Mouse (Mus musculus) CD4-positive helper T cell, adult 2 months (primary cell): Measurements from ENCODE around the gene Qk.

Experiments used
- DNase-seq: peaks from one replicate; pipeline ENCODE4 v3.0.0-alpha.2; 2012; ENCODE audit warnings: low read depth, missing footprints, low spot score

Gene Qk

GRCm38 (mm10) chr17:10326596-10327045 is 7.0 kb upstream of the Qk start:
- DNase-seq: no peak

GRCm38 (mm10) chr17:10325921-10326320 is 6.3 kb upstream of the Qk start:
- no peak for DNase-seq

- no peak for DNase-seq
Measured at GRCm38 (mm10) chr17:10321754-10322153, 2.1 kb upstream of the Qk start.

GRCm38 (mm10) chr17:10321092-10321491 is 1.4 kb upstream of the Qk start:
- DNase-seq: no peak

- no peak for DNase-seq
Measured at GRCm38 (mm10) chr17:10320456-10320790, 769 bp upstream of the Qk start.

GRCm38 (mm10) chr17:10319431-10319684 is 296 bp downstream of the Qk start:
- DNase-seq: no peak

- DNase-seq: peak; percentile 87
Measured at GRCm38 (mm10) chr17:10318561-10319430, 858 bp downstream of the Qk start.

GRCm38 (mm10) chr17:10317981-10318551 is 1.6 kb downstream of the Qk start:
- peak; percentile 66 for DNase-seq

- DNase-seq: peak; percentile 33
Measured at GRCm38 (mm10) chr17:10317186-10317585, 2.5 kb downstream of the Qk start.

- no peak for DNase-seq
Measured at GRCm38 (mm10) chr17:10316446-10316845, 3.2 kb downstream of the Qk start.

GRCm38 (mm10) chr17:10310046-10310445 is 9.6 kb downstream of the Qk start:
- no peak for DNase-seq

- no peak for DNase-seq
Measured at GRCm38 (mm10) chr17:10309135-10309623, 10.5 kb downstream of the Qk start.

- no peak for DNase-seq
Measured at GRCm38 (mm10) chr17:10306424-10306823, 13.2 kb downstream of the Qk start.

- DNase-seq: no peak
Measured at GRCm38 (mm10) chr17:10304001-10304400, 15.7 kb downstream of the Qk start.

- peak; percentile 17 for DNase-seq
Measured at GRCm38 (mm10) chr17:10300968-10301795, 18.5 kb downstream of the Qk start.

- no peak for DNase-seq
Measured at GRCm38 (mm10) chr17:10299396-10299795, 20.3 kb downstream of the Qk start.

- no peak for DNase-seq
Measured at GRCm38 (mm10) chr17:10292520-10292919, 27.1 kb downstream of the Qk start.

- DNase-seq: no peak
Measured at GRCm38 (mm10) chr17:10284772-10285171, 34.9 kb downstream of the Qk start.

- DNase-seq: no peak
Measured at GRCm38 (mm10) chr17:10279532-10279931, 40.1 kb downstream of the Qk start.

- no peak for DNase-seq
Measured at GRCm38 (mm10) chr17:10269518-10269917, 50.1 kb downstream of the Qk start.

- DNase-seq: no peak
Measured at GRCm38 (mm10) chr17:10268468-10268867, 51.2 kb downstream of the Qk start.

GRCm38 (mm10) chr17:10266207-10266606 is 53.4 kb downstream of the Qk start:
- DNase-seq: no peak
